Mouse (Mus musculus): ENCODE measurements around the gene Upk3bl. TPM values are rescaled to one million over a fixed set of nuclear protein-coding genes. Genes with fewer than 3 reads are reported as not detected.

The Upk3bl gene
- polyA plus RNA-seq (2017; shearing (Covaris generic)): not detected

DNA sequence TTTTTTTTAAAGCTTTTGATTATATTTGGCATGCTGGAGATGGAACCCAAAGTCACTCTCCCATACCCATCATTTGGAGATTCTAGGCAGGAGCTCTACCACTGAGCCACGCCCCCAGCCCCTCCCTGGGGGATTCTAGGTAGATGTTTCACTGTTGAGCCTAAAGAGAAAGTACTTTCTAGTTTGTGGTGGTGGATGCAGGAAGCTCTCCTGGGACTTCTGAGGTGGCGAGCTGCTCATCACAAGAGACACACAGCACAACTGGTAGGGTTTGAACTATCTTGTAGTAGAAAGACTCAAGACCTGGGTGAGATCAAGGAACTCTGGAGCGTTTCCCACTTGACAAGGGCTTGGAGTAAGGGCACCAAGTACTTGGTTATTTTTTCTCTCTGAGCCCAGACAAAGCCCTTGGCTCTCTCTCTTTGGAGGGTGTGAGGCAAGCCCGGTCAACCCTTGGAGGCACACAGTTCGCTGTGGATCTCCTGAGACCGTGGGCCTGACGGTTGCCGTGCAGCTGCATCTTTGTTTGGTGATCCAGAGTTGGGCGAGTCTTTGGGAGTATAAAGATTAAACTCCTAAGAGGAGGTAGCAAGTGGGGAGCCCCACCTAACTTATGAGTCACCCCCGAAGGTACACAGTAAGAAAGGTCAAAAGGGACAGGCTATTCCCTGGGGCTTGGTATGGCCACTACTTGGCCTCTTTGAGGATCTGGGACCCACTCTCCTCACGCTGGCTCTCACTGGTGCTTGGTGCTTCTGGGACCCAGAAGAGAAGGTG, at the start of gene Upk3bl:
TSS of gene Upk3bl (plus strand) at position 192 of the 777 bp plus-strand sequence.

DNA sequence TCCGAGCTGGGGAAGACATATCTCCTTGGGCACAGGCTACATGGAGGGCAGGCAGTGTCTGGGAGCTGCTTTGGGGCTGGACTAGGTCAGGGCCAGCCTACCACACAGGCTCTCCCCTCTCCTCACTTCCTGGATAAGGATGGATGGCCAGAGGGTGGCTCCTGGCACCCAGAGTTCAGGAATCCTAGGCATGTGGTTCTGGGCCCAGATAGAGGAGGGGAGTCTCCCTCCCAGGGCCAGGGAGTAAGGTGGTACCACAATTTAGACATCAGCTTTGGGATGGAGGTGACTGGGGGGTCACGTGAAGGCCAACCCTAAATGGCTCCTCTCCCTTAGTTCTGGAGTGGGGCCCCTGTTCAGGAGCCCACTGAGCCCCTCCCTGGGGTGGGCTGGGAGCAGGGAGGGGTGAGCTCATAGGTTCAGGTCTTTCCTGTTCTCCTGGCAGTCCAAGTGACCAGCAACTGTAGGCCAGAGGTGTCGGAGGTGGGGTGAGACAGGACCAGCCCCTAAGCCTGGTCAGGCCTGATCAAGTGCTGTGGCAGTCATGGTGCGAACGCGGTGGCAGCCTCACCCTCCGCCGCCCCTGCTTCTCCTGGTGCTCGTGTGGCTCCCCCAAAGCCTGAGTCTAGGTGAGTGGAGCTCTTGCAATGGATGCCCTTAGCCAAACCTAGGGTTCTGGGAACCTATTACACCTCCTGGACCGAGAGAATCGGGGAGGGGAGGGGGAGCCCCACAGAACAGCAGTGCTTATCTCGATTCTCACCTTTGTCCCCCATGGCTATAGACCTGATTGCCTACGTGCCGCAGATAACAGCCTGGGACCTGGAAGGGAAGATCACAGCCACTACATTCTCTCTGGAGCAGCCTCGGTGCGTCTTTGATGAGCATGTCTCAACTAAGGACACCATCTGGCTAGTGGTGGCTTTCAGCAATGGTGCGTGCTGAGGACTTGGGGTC, 15.8 kb upstream of the Upk3bl start, which contains the start of gene Upk3b:
TSS of gene Upk3b (plus strand) at position 239 of the 957 bp plus-strand sequence.

DNA sequence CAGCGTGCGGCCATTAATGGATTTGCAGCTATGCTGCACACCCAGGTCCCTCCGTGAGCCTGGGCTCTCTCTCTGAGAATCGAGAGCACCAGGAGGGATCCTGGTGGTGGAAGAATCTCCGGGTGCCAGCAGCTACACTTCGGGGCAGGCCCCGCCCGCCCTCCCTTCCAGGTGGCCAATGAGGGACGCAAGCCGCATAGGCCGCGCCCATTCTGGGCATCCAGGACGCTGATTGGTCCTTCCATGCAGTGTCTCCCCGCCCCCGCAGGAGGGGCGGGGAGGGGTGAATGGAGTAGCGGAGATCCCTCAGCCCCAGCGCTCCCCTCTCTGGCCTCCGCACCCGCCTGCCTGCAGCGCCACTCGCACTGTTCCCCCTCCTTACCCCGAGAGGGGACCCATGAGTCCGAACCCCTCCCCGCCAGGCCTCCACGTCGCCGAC, 29.4 kb downstream of the Upk3bl start, which contains the start of gene Rasa4:
TSS of gene Rasa4 (plus strand) at position 248 of the 439 bp plus-strand sequence.

Other genes starting within 250 kb of the Upk3bl start
- gene Srrm3, start 247.6 kb upstream of the Upk3bl start, polyA plus RNA-seq (2017; shearing (Covaris generic)): 0.34 TPM
- gene Hspb1, start 166.6 kb upstream of the Upk3bl start, polyA plus RNA-seq (2017; shearing (Covaris generic)): 2.7 TPM
- 51.7 TPM for gene Ywhag, start 119.9 kb upstream of the Upk3bl start, polyA plus RNA-seq (2017; shearing (Covaris generic))
- 0.52 TPM for gene Ssc4d, start 80.0 kb upstream of the Upk3bl start, polyA plus RNA-seq (2017; shearing (Covaris generic))
- not detected for gene Zp3, start 74.4 kb upstream of the Upk3bl start, polyA plus RNA-seq (2017; shearing (Covaris generic))
- gene Dtx2, start 59.7 kb upstream of the Upk3bl start, polyA plus RNA-seq (2017; shearing (Covaris generic)): 32.1 TPM
- not detected for gene Upk3b, start 16.0 kb upstream of the Upk3bl start, polyA plus RNA-seq (2017; shearing (Covaris generic))
- 4.4 TPM for gene Rasa4, start 29.4 kb downstream of the Upk3bl start, polyA plus RNA-seq (2017; shearing (Covaris generic))
- gene Polr2j, start 62.1 kb downstream of the Upk3bl start, polyA plus RNA-seq (2017; shearing (Covaris generic)): 57.9 TPM
- 38.3 TPM for gene Lrwd1, start 81.6 kb downstream of the Upk3bl start, polyA plus RNA-seq (2017; shearing (Covaris generic))
- gene Alkbh4, start 81.7 kb downstream of the Upk3bl start, polyA plus RNA-seq (2017; shearing (Covaris generic)): 47.3 TPM
- gene Orai2, start 116.2 kb downstream of the Upk3bl start, polyA plus RNA-seq (2017; shearing (Covaris generic)): 98.4 TPM
- gene Prkrip1, start 144.5 kb downstream of the Upk3bl start, polyA plus RNA-seq (2017; shearing (Covaris generic)): 39.0 TPM
- not detected for gene Sh2b2, start 192.1 kb downstream of the Upk3bl start, polyA plus RNA-seq (2017; shearing (Covaris generic))

Measured in naive thymus-derived CD4-positive, alpha-beta T cell, adult 5 months (primary cell).